In the genomic region with DNA sequence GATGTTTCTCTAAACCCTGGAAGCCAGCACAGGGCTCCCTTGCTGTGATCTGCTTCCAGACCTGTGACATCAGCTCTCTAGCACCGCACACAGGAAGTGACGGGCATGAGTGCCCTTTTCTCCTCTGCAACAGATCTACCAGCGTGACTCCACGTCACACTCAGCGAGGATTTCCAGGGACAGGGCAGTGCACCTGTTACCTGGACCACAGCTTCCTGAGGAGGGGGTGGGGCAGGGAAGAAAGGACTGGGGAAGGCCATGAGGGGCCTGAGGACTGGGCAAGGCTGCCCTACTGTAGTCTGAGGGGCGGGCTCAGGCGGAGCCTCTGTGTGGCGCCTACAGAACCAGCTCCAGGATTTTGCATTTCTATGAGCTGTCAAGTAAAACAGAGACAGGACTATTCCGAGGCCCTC, we compare ENCODE assay signal across 7 mouse cellular contexts. TPM values are rescaled to one million over a fixed set of nuclear protein-coding genes. Genes with fewer than 3 reads are reported as not detected.
DNase-seq lines count a peak whose midpoint lies in the region; ATAC-seq and TF ChIP-seq lines count a peak whose summit lies in the region.

No protein-coding gene starts in this region.

- peak; percentile 13 for TF ChIP-seq CTCF in ES-Bruce4 (IDR thresholded peaks at IDR 0.05; ENCODE audit: low read depth, low read length)
- peak; percentile 62 for TF ChIP-seq CTCF in hindbrain, postnatal 0 days (IDR thresholded peaks at IDR 0.05; ENCODE audit: low read depth)

- DNase-seq in CD4-positive helper T cell, adult 2 months (ENCODE audit: low read depth, low spot score), result peak; percentile 70
- DNase-seq in hindbrain, postnatal 0 days (ENCODE audit: low spot score), result peak; percentile 78
- DNase-seq in urinary bladder, postnatal 25 days (ENCODE audit: low spot score), result no peak

- no peak overlapping the region for H3K9ac ChIP-seq in ES-Bruce4 (ENCODE audit: low read depth, poor library complexity, severe bottlenecking)
- 0 out of 2 replicates have a peak overlapping the region, but pooled peaks have one; percentile 12 for H3K9ac ChIP-seq in forebrain, embryonic 12.5 days
- peak overlapping the region; percentile 15; the same call in 1 of the 2 replicates for H3K9ac ChIP-seq in hindbrain, postnatal 0 days (replicated peaks; ENCODE audit: low read length)
- H3K9ac ChIP-seq in liver, embryonic 16.5 days (ENCODE audit: low read depth, low read length), result no peak overlapping the region
- no peak overlapping the region for H3K9ac ChIP-seq in neural tube, embryonic 14.5 days (replicated peaks; ENCODE audit: low read depth, low read length)

- no peaks in the 10 kb centered on the region for H3K27me3 ChIP-seq in ES-Bruce4 (ENCODE audit: control insufficient read depth, insufficient read depth, low read length, poor library complexity, severe bottlenecking)
- no peaks in the 10 kb centered on the region for H3K27me3 ChIP-seq in forebrain, embryonic 12.5 days
- no peaks in the 10 kb centered on the region for H3K27me3 ChIP-seq in hindbrain, postnatal 0 days (ENCODE audit: insufficient read depth, low read length)
- no peaks in the 10 kb centered on the region for H3K27me3 ChIP-seq in liver, embryonic 16.5 days (ENCODE audit: control insufficient read depth, insufficient read depth, low read depth, low read length)
- H3K27me3 ChIP-seq in neural tube, embryonic 14.5 days (ENCODE audit: control insufficient read depth, insufficient read depth, low read length), result no peaks in the 10 kb centered on the region

- TF ChIP-seq EP300 in ES-Bruce4 (IDR thresholded peaks at IDR 0.05; ENCODE audit: insufficient read depth, low read depth, low read length), result no peak; the same call in 1 of the 2 replicates

- H3K4me1 ChIP-seq in ES-Bruce4 (ENCODE audit: control insufficient read depth, insufficient read depth, low read length), result peaks cover 3% of the 10 kb centered on the region
- H3K4me1 ChIP-seq in forebrain, embryonic 12.5 days, result peaks cover 39% of the 10 kb centered on the region
- peaks cover 37% of the 10 kb centered on the region for H3K4me1 ChIP-seq in hindbrain, postnatal 0 days (ENCODE audit: insufficient read depth, low read length)
- peaks cover 25% of the 10 kb centered on the region for H3K4me1 ChIP-seq in liver, embryonic 16.5 days (ENCODE audit: control insufficient read depth, low read depth, low read length)
- peaks cover 24% of the 10 kb centered on the region for H3K4me1 ChIP-seq in neural tube, embryonic 14.5 days (ENCODE audit: control insufficient read depth, insufficient read depth, low read length)

- no peaks in the 10 kb centered on the region for H3K9me3 ChIP-seq in ES-Bruce4 (replicated peaks; ENCODE audit: control insufficient read depth, insufficient read depth, low read length, poor library complexity, severe bottlenecking)
- no peaks in the 10 kb centered on the region for H3K9me3 ChIP-seq in forebrain, embryonic 12.5 days
- no peaks in the 10 kb centered on the region for H3K9me3 ChIP-seq in hindbrain, postnatal 0 days (ENCODE audit: low read length)
- no peaks in the 10 kb centered on the region for H3K9me3 ChIP-seq in liver, embryonic 16.5 days (replicated peaks; ENCODE audit: control insufficient read depth, low read length)
- H3K9me3 ChIP-seq in neural tube, embryonic 14.5 days (ENCODE audit: control insufficient read depth, low read length), result no peaks in the 10 kb centered on the region

- H3K36me3 ChIP-seq in ES-Bruce4 (ENCODE audit: control insufficient read depth, insufficient read depth, low read length, poor library complexity, severe bottlenecking), result 0 out of 2 replicates have a peak, but pooled peaks cover 2% of the 10 kb centered on the region
- H3K36me3 ChIP-seq in forebrain, embryonic 12.5 days (replicated peaks), result peaks cover 74% of the 10 kb centered on the region
- peaks cover 20% of the 10 kb centered on the region for H3K36me3 ChIP-seq in hindbrain, postnatal 0 days (ENCODE audit: insufficient read depth, low read length)
- peaks cover 6% of the 10 kb centered on the region; the same call in 1 of the 2 replicates for H3K36me3 ChIP-seq in liver, embryonic 16.5 days (ENCODE audit: control insufficient read depth, insufficient read depth)
- peaks cover 42% of the 10 kb centered on the region for H3K36me3 ChIP-seq in neural tube, embryonic 14.5 days (ENCODE audit: control insufficient read depth, insufficient read depth, low read length)

- 21% methylated on average over 9 of the region's 9 CpGs for WGBS in forebrain, embryonic 12.5 days
- 19% methylated on average over 9 of the region's 9 CpGs for WGBS in hindbrain, postnatal 0 days
- WGBS in liver, embryonic 16.5 days (ENCODE audit: insufficient replicate concordance), result 52% methylated on average over 9 of the region's 9 CpGs
- 27% methylated on average over 9 of the region's 9 CpGs for WGBS in neural tube, embryonic 14.5 days

- H3K27ac ChIP-seq in ES-Bruce4 (ENCODE audit: insufficient read depth, low read length), result no peak overlapping the region
- peak overlapping the region; percentile 66 for H3K27ac ChIP-seq in forebrain, embryonic 12.5 days
- peak overlapping the region; percentile 85 for H3K27ac ChIP-seq in hindbrain, postnatal 0 days
- H3K27ac ChIP-seq in liver, embryonic 16.5 days (ENCODE audit: low read length), result peak overlapping the region; percentile 55; the same call in 1 of the 2 replicates
- H3K27ac ChIP-seq in neural tube, embryonic 14.5 days (ENCODE audit: low read depth, low read length), result peak overlapping the region; percentile 69

- no peak overlapping the region for H3K4me3 ChIP-seq in ES-Bruce4 (ENCODE audit: low read depth, low read length)
- no peak overlapping the region for H3K4me3 ChIP-seq in forebrain, embryonic 12.5 days (replicated peaks)
- H3K4me3 ChIP-seq in hindbrain, postnatal 0 days (ENCODE audit: low read length), result no peak overlapping the region
- no peak overlapping the region for H3K4me3 ChIP-seq in liver, embryonic 16.5 days (ENCODE audit: low read depth, low read length)
- H3K4me3 ChIP-seq in neural tube, embryonic 14.5 days (ENCODE audit: low read depth, low read length), result no peak overlapping the region

- TF ChIP-seq POLR2A in ES-Bruce4 (IDR thresholded peaks at IDR 0.05; ENCODE audit: insufficient read depth, low read length), result no peak

- H3K4me2 ChIP-seq in forebrain, embryonic 12.5 days, result no peak overlapping the region
- no peak overlapping the region for H3K4me2 ChIP-seq in hindbrain, postnatal 0 days (ENCODE audit: low read depth, low read length)
- no peak overlapping the region for H3K4me2 ChIP-seq in liver, embryonic 16.5 days (ENCODE audit: low read depth, low read length)
- no peak overlapping the region for H3K4me2 ChIP-seq in neural tube, embryonic 14.5 days (ENCODE audit: low read depth, low read length)

- 0 out of 2 replicates have a peak, but pooled peaks have one; percentile 44 for ATAC-seq in forebrain, embryonic 12.5 days (ENCODE audit: low FRiP score)
- peak; percentile 61 for ATAC-seq in hindbrain, postnatal 0 days
- no peak for ATAC-seq in liver, embryonic 16.5 days (ENCODE audit: low read depth)
- no peak for ATAC-seq in neural tube, embryonic 14.5 days (ENCODE audit: low read depth)

RNA-seq across cellular contexts. Expression of a gene that starts 6.1 kb away (rescaled TPM):
- 129 and 134 TPM in 2 replicates for polyA plus RNA-seq in ES-Bruce4 (2011; ENCODE audit: insufficient read depth, insufficient read length, low read depth, missing spikeins)
- polyA plus RNA-seq in forebrain, embryonic 12.5 days (2016; fragmentation: Nextera tagmentation; extraction: Ambion mirVana), result 381 and 393 TPM in 2 replicates
- 622 and 633 TPM in 2 replicates for total RNA-seq in hindbrain, postnatal 0 days (2014; rRNA removed)
- polyA plus RNA-seq in hindbrain, postnatal 0 days (2015; fragmentation: Nextera tagmentation; extraction: Ambion mirVana), result 464 and 500 TPM in 2 replicates
- polyA plus RNA-seq in liver, embryonic 16.5 days (2015; fragmentation: Nextera tagmentation; extraction: Ambion mirVana), result 33.3 and 48.5 TPM in 2 replicates
- polyA plus RNA-seq in neural tube, embryonic 14.5 days (2014; fragmentation: Nextera tagmentation; extraction: Ambion mirVana), result 517 and 551 TPM in 2 replicates

RNA-seq across cellular contexts. Expression of a gene that starts 19.1 kb away (rescaled TPM):
- 4.6 and 5.1 TPM in 2 replicates for polyA plus RNA-seq in ES-Bruce4 (2011; ENCODE audit: insufficient read depth, insufficient read length, low read depth, missing spikeins)
- polyA plus RNA-seq in forebrain, embryonic 12.5 days (2016; fragmentation: Nextera tagmentation; extraction: Ambion mirVana), result 3.4 and 3.7 TPM in 2 replicates
- 14.7 and 19.1 TPM in 2 replicates for total RNA-seq in hindbrain, postnatal 0 days (2014; rRNA removed)
- 10.3 and 10.9 TPM in 2 replicates for polyA plus RNA-seq in hindbrain, postnatal 0 days (2015; fragmentation: Nextera tagmentation; extraction: Ambion mirVana)
- 7.7 and 8.1 TPM in 2 replicates for polyA plus RNA-seq in liver, embryonic 16.5 days (2015; fragmentation: Nextera tagmentation; extraction: Ambion mirVana)
- polyA plus RNA-seq in neural tube, embryonic 14.5 days (2014; fragmentation: Nextera tagmentation; extraction: Ambion mirVana), result 3.7 and 3.8 TPM in 2 replicates

RNA-seq across cellular contexts. Expression of a gene that starts 24.1 kb away (rescaled TPM):
- 0.39 TPM in 1 of 2 replicates, not detected in the other for polyA plus RNA-seq in ES-Bruce4 (2011; ENCODE audit: insufficient read depth, insufficient read length, low read depth, missing spikeins)
- 1.8 and 2.2 TPM in 2 replicates for polyA plus RNA-seq in forebrain, embryonic 12.5 days (2016; fragmentation: Nextera tagmentation; extraction: Ambion mirVana)
- total RNA-seq in hindbrain, postnatal 0 days (2014; rRNA removed), result 2.3 and 2.8 TPM in 2 replicates
- polyA plus RNA-seq in hindbrain, postnatal 0 days (2015; fragmentation: Nextera tagmentation; extraction: Ambion mirVana), result 1.7 and 2.3 TPM in 2 replicates
- 2.0 and 2.6 TPM in 2 replicates for polyA plus RNA-seq in liver, embryonic 16.5 days (2015; fragmentation: Nextera tagmentation; extraction: Ambion mirVana)
- 0.75 and 0.92 TPM in 2 replicates for polyA plus RNA-seq in neural tube, embryonic 14.5 days (2014; fragmentation: Nextera tagmentation; extraction: Ambion mirVana)

Comparison
In these comparisons a context has a peak if more than half of its experiments do, and no peak if none do; other contexts are left out.
1. H3K9ac ChIP-seq: peak in forebrain, embryonic 12.5 days (single experiment) and hindbrain, postnatal 0 days (single experiment); none in ES-Bruce4 (single experiment), liver, embryonic 16.5 days (single experiment) and neural tube, embryonic 14.5 days (single experiment).
2. ATAC-seq: peak in forebrain, embryonic 12.5 days (single experiment) and hindbrain, postnatal 0 days (single experiment); none in liver, embryonic 16.5 days (single experiment) and neural tube, embryonic 14.5 days (single experiment).